Mouse (Mus musculus) spleen, embryonic (tissue): ENCODE results near the gene Slc38a4.

Experiments used
- CTCF ChIA-PET: fragments of 350-600 bp; sonication (Branson Sonifier 250); formaldehyde crosslinking; loops from one replicate; lab custom pipeline; 2022; lab: Charles Lee

Gene Slc38a4

DNA sequence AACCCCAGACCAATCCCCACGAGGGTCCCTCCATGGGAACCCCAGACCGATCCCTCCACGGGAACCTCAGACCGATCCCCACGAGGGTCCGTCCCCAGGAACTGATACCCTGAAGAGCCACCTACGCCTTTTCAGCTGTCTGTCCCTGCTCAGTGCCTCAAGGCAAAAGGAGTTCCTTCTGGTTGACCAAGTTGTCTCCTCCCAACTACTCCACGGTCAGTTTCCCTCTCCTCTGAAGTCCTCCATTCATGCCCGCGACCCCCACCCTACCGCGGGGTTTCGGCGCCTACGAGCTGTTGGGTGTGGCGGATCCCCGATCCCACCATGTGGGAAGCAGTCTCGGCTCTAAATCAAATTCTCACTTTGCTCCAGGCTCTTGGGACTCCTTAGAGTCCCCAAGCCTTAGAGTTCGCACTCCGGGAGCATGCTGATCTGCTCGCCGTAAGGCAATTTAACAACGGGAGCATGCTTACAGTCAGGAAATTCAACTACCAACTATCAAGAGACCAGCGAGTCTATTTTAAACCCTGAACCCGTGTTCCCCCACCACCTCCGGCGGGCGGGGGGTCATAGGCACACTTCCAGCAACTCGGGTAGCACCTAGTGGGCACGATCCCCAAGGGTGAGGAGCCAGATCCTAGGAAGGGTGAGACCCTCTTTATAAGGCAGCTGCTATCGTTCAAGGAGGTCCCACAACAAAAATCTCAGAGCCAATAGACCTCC is 828 bp downstream of the Slc38a4 start:
- CTCF ChIA-PET, result no interaction called here

DNA sequence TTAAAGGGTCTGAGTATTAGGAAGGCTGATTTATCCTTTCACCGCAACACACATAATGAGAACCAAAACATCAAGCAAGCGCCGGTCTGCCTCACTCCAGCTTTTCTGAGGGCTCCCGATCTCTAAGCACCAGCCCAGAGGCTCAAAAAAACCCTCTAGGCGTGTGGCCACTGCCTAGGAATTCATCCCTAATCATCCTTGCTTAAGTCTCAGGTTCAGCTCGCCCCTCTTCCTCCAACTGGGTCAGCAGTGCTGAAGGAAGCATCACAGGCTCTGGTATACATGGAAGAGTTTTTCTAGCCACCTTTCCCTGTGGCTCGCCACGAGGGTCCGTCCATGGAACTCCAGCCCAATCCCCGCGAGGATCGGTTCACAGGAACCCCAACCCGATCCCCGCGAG is 1.6 kb downstream of the Slc38a4 start:
- CTCF ChIA-PET, result no interaction called here

DNA sequence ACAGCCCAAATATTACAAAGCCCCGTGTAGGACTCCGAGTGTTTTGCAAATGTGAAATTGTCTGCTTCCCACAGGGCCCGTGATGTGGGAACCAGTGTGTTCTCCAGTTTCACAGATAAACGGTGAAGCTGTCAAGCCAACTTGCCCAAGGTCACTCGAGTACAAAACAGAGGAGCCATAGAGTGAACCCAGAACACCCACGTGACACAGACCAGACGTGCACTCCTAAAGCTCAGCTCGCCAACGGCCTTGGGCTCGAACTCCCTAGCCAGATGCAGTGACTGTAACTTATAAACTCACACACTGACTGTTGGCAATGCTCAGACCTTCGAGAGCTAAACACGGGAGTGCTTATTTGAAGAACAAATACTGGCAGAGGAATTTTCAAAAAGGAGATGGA is 5.3 kb downstream of the Slc38a4 start:
- CTCF ChIA-PET, result no interaction called here

DNA sequence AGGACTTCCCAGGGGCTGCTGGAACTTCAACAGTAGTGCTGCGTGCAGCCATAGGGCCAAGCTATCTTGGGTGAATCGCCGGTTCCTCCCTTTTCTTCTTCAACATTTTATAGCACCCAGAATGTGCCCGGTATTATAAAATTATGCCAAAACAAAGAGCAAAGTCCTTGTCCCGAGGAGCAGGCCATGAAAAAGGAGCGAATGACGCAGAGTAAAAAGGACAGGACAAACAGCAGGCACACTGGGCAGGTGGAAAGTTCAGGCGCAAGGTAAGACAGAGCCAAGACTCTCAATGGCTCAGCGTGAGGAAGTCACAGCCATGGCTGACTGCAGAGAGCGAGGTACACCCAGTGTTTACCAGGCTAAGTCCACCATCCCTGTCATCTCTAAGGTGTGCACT is 5.7 kb downstream of the Slc38a4 start:
- CTCF ChIA-PET, result no interaction called here

DNA sequence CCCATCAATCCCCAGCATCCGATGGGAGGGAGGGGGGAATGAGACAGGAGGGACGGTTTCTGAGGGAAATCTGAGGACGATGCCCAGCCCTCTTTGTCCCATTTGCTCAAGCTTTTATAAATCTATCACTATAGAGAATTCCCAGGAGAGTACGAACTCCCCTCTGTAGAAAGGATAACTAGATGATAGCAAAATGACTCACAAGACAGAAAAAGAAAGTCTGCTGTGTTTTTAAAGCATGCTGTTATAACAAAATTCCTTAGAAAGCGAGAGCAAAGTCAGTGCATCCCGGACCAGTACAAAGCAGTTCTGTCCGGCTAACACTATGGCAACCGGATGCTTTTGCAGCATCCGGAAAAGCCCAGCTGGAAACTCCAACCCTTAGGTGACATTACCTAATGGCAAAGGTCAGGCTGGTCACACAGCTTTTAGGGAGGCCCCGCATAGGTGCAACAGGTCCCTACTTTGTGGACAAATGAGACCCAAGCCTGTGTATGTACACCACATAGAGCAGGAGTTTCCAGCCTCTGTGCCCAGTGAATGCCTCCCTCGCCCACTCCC is 6.4 kb downstream of the Slc38a4 start:
- CTCF ChIA-PET, result no interaction called here

DNA sequence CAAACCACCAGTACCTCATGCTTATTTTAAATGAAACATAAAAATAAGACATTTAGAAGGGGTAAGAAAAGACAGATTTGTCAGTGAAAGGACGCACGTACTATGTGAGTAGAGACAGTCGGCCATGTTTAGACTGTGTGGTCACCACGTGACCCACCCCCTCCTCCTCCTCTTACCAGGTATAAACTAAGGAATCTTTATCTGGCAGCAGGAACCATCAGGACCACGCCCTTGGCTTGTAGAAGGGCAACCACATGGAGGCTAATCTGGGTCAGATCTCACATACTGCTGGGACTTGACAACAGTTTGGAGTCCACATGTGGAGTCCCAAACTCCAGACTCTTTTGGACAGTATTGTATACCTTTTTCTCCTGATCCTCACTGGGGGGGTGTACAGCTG is 7.5 kb downstream of the Slc38a4 start:
- CTCF ChIA-PET, result no interaction called here

DNA sequence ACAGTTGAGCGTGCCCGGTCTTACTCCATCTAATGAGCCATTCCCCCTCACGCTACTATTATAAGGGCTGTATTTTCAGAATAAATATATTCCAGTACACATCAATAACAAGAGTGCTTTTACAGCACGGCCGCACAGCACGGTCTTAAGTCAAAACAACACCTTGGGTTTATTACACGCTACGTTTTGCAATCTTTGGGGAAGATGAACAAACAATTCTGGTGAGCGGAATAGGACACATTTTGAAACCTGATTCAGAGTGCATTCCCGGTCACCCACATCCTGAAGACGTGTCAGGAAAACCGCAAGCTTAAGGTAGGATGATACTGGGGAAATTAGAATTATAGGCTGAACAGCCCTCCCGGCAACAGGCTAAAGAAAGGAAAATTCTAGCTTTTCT is 11.8 kb downstream of the Slc38a4 start:
- CTCF ChIA-PET, result no interaction called here

DNA sequence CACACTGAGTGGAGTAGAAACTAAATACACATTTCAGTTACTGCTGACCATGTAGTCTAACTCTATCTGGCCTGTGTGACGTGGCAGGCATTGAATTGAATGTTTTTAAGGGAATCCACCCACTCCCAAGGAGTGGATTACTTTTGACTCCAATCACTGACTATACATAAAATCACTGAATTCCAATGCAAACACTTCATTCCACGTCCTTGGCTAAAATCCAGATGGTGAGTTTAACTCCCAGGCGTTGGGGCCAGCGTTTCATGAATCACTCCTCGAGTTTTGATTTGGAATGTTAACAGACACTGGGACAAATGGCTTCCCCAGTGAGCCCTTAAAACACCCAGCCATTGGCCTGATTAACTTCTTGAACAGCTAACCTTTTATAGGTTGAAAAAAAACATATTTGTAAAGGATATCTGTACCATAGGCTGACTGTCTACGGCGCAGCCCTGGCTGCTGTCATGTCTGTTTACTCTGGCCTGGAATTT is 13.7 kb downstream of the Slc38a4 start:
- CTCF ChIA-PET, result no interaction called here

DNA sequence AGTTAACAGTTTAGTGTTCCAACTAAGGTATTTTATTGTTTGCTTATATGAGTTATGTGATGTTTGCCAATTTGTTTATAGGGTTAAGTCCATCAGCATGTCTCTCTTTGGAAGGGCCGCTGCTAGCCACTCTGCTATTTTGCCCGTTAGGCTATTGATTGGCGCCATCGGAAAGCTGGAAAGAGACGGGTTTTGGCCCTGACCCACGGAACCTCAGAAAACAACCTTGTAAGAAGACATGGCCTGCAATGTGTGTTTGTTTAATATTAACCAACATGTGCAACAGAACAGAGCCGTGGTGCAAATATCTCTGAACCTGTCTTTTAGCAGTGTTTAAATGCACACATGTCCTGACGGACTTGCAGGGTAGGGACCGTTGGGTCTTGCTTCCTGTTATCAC is 14.6 kb downstream of the Slc38a4 start:
- CTCF ChIA-PET, result no interaction called here

DNA sequence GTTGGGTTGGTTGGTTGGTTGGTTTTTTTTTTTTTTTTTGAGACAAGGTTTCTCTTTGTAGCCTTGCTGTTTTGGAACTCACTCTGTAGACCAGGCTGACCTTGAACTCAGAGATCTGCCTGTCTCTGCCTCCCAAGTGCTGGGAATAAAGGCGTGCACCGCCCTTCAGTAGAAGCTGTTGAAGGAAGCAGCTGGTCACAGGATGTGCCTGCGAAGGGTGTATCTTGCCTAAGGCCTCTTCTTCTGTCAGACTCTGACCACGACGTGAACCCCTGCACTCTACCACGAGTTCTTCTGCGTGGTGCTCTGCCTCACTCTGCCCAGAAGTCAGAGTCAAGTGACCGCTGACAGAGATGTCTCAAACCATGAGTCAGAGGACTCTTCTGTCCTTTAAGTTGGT is 18.0 kb downstream of the Slc38a4 start:
- CTCF ChIA-PET, result no interaction called here

DNA sequence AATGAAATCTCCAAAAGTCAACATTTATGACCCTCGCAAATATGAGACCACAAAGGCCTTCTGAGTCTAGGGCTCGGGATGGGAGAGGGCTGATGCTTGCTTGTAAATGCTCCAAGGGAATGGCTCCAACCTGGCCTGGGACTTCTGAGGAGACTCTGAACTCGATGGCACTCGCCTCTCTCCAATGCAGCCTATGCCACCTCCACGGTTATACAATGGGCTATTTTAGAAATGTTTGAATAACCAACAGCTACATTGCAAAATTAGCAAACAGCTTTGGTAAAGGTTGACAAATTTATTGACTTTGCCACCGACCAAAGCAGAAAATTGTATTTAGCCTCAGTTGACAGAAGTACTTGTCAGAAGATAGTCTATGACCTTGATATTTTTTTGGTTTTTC is 19.9 kb downstream of the Slc38a4 start:
- CTCF ChIA-PET, result no interaction called here

DNA sequence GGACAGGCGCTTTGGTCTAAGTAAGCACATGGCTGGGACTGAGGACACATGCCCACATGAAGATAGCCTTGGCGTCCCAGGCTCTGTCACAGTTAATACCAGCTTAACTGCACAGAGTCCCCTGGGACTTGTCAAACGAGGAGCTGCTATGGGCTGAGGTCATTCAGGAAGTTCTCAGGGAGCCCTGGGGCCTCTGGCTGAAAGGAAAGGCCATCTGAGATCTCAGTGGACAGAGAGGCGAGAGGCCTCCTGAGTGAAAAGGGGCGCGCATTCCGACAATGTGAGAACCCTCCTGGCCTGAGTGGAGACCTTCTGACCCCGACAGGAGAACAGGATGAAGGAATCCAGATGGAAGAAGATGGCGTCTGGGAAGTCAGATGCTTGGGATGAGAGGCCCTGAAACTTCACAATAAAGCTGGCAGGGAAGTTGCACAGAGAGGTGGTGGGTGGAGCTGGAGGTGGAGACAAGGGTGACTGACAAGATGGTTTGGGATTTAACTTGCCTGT is 22.2 kb downstream of the Slc38a4 start:
- CTCF ChIA-PET, result no interaction called here

DNA sequence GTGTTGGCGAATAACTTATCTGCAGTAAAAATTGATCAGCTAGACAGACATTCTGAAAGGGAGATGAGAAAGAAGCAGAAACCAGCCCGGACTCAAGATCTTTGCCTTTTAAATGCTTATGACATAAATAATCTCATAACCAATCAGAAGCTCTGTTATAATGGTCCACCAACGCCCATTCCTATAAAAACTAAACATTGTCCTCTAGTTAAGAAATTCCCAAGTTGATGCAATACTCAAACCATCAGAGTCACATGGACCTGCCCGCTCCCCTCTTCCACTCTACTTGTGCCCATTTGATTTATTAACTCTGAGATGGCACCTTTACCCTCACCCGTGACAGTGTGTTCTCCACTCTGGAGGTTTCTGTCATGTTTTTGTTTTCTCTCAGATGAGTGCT is 23.9 kb downstream of the Slc38a4 start:
- CTCF ChIA-PET, result interaction anchor here (0.8 kb wide), 1 partner anchor 65 kb away, joined by 14 read pairs; no protein-coding TSS in a partner anchor

DNA sequence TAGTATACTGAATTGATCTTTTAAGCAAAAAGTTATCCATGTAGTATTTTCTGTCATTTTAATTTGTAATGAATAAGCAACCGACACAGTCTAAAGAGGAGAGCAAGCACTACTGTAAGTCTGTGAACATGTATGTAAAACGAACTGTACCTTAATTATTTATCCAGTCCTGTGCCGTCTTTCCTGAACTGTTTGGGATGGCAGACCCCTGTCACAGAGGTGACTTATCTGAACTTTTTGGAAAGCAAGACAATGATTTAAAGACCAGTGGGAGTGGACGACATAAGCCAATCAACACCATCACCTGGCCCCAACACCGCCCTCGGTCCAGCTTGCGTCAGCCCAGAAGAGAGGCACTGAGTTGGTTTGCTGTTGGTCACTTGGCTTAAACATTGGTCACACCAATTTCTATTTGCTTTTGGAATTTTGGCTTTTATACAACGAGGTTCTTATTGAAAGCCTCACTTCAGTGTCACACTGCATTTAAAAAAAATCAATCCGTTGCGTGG is 24.7 kb downstream of the Slc38a4 start:
- CTCF ChIA-PET, result no interaction called here

DNA sequence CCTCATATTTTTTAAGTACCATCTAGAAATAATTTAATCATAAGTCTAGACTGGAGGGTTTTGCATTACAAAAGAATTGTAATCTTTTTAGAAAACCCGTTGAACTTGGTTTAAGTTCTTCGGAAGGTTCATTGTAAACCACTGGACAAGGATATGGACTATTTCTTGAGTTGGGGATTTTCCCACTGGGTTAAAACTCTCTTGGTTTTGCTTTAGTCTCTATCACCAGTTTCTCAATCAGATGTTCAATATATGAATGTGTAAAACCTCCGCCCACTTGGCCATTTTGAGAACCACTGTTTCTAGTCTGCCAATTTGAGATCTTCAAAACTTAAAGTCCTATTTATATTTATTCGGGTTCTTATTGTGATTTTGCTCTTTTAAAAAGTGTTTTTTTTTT is 25.6 kb downstream of the Slc38a4 start:
- CTCF ChIA-PET, result no interaction called here

DNA sequence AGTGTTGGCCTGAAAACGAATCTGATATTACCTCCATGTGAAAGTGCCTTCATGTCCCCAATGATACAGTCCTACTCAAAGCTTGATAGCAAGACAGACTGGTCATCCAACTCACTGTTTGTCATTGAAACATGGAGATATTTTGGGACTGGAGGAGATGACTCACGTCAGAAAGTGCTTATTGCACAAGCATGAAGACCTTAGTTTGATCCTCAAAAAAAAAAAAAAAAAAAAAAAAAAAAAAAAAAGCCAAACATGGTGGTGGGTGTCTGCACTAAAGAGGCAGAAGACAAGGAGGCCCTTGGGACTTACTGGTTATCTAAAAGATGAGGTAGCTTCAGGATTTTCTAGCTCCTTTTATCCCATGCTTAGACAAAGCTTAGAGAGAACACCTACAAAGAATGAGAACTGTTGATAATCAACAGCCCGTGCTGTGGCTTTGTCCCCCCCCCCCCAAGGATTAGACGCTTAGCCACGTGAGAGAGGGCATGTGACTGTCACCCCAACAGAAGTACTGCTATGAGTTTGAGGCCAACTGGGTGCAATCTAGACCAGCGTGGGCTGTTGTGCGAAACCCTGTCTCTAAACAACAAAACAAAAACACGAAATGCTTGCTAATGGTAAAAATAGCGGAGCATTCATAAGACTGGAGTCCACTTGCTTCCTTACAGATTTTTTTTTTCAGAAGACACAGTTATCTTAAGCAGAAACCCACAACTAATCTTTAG is 26.5 kb downstream of the Slc38a4 start:
- CTCF ChIA-PET, result no interaction called here

DNA sequence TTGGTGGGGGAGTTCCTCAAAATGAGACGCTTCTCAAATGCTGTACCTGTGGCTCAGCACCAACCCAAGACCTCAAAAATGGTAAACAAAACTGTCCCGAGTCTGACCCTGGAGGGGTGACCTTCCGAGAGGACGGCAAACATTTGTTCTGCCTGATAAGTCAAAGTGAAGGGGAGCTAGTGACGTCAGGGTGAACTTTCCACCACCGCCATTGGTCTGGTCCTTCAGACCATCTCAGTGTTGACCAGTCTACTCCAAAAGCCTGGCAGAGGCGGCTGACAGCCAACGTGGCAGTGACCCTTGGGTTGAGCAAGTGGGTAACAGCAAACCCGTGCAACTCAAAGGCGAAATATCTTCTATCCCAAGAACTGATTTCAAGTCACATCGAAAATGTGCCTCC is 27.1 kb downstream of the Slc38a4 start:
- CTCF ChIA-PET, result no interaction called here

DNA sequence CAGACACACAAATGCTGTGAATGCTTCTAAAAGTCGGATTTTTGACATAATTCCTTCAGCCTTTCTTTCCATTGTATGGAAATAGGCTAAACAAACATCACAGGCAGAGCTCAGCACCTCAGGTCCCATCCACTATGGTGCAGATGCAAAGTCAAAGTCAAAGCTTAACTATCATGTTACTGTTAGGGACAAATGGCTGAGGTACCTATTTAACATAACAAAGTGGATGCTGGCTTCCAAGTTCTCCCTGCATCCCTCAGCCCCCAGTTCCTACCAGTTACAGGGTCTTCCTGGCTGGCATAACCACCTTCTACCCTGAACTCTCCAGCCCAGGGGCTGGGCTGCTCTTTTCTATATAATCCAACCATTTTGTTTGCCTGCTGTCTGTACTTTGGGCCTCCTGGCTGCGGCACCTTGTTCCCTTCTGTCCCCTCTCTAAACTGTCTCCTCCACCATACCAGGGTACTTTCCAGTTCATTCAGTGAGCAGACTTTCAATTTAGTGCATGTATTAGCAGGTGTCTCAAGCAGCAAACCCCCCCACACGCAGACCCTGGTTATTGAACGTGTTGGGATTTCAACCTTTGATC is 27.6 kb downstream of the Slc38a4 start:
- CTCF ChIA-PET, result no interaction called here

DNA sequence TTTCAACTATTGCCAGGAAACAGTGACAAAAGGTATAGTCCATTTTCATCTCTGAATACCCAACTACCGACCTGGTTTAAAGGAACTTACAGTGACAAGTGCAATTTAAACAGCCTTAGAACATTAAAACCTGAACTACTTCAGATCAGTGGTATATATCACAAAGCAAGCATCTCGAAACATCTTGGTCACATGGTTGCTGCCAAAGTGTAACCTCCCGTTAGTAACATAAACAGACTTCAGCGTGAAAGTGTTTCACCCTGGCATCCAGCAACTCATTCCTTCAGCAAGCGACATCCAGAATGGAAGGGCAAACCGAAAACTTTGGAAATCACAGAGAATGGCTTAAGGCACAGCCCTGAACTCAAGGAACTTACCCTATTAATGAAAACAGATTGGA is 29.1 kb downstream of the Slc38a4 start:
- CTCF ChIA-PET, result no interaction called here

DNA sequence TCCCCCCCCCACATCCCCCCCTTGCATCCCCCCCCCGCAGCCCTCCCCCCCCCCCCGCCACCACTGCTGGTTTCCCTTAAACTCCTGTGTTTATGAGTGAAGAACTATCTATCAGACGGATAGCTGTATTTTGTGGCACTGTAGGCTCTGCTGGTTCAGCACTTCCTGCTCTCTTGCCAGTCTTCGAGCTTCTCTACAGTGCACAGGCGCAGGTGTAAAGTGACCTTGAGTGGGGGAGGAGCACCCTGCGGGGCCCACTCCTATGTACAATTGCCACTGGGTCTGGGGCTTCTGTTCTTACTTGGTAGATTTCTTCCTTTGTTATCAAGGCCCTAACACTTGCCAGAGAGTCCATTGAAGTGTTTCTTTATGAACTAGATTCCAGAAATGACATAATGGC is 33.0 kb downstream of the Slc38a4 start:
- CTCF ChIA-PET, result no interaction called here

DNA sequence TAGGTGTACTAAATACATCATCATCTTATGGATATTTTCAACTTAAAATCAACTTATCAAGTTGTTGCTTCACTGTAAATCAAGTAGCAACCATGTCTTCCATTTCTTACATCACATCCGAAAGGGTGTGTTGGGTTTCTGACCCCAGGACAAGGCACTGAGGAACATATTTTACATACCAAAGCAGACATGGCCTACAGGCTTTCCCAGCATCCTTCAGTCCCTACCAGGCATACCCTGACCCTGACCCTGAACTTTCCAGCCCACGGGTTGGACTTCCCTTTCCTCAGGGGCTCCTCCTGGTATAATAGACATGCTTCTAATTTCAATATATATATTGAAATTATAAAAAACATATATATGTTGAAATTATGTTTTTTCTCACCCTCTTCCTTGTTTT is 33.5 kb downstream of the Slc38a4 start:
- CTCF ChIA-PET, result no interaction called here

DNA sequence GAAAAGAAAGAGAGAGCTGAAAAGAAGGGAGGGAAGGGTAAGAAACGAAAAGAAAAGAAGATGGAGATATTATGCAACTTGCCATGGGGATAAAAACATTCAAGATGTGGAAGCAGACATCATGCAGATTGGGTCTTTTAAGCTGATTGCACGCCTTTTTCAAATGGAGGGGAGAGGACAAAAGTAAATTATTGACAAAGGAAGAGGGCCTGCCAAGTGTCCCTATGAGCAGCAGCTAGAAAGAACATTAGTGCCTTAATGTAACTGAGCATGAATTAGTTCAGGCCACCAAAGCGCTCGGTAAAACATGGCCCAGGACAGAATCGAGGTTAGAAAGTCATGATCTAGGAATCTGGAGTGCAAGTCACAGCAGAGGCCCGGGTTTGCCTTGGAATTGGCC is 35.5 kb downstream of the Slc38a4 start:
- CTCF ChIA-PET, result no interaction called here
